Mouse (Mus musculus) activated CD4-positive, CD25-positive, alpha-beta regulatory T cell (primary cell): ENCODE data around the gene Dgkd. TPM values are rescaled to one million over a fixed set of nuclear protein-coding genes. Genes with fewer than 3 reads are reported as not detected.

ENCODE experiments used
- polyA plus RNA-seq, 2 experiments: library from polyadenylated mRNA; unstranded; fragments of 100-300 nt; shearing (Covaris generic); gene quantifications; one replicate each; pipeline ENCODE4 v1.2.1; 2017

The Dgkd gene
- 10 to 100 TPM; 88.6 to 94.2 TPM for polyA plus RNA-seq

DNA sequence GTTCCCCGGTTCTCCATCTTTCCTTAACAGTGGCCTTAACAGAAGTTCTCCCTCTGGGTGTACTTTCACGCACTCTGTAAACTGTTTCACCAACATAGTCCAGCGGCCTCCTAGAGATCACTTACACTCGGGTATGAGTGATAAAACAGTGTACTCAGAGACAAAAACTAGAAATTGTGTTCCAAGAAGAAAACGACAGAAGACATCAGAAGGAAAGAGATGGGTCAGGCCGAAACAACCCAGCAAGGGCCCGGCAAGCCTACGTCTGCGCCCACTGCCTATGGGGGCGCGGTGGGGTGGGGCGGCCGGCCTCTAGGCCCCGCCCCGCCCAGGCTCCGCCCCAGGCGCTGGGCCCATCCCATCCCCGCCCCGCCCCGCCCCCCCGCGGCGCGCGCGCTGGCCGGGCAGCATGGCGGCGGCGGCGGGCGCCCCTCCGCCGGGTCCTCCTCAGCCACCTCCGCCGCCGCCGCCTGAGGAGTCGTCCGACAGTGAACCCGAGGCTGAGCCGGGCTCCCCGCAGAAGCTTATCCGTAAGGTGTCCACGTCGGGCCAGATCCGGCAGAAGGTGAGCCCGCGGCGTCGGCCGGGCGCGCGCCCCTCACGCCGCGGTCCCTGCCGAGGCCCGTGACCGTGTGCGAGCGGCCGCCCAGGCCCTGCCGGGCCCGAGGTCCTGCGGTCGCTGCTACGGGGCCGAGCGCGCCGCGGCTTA lies at the start of gene Dgkd:
Gene Dgkd (plus strand): TSS at position 396 of the 709 bp plus-strand sequence.

DNA sequence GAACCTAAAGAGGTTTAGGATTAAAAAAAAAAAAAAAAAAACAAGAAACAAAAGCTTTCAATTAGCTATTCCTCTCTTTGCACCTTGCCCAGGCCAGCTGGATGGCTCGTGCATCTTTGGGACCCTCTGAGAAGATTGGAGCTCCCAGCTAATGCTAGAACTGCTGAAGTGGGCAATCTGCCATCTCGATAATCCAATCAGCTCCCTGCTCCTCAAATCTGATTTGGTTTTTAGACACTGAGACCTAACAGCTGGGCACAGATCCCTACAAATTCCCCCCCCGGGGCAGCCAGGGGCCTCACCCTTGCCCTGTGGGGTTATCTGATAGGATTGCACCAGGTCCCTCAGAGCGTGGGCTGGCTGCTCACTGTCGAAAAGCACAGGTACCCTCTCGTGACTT lies 49.5 kb upstream of the Dgkd start, which contains the start of gene Sag:
Gene Sag (plus strand): TSS at position 105 of the 400 bp plus-strand sequence.

Other genes with a start within 250 kb of the Dgkd start
- 100 to 1,000 TPM; 117 to 196 TPM for gene Inpp5d, start 233.0 kb upstream of the Dgkd start, polyA plus RNA-seq
- 10 to 100 TPM; 40.1 to 42.1 TPM for gene Atg16l1, start 97.4 kb upstream of the Dgkd start, polyA plus RNA-seq
- 1 to 10 TPM; 2.7 to 5.0 TPM for gene Sag, start 49.6 kb upstream of the Dgkd start, polyA plus RNA-seq
- 10 to 100 TPM; 16.2 to 17.5 TPM for gene Usp40, start 155.3 kb downstream of the Dgkd start, polyA plus RNA-seq
- not detected for gene Ugt1a10, start 202.1 kb downstream of the Dgkd start, polyA plus RNA-seq
- gene Ugt1a9, start 217.5 kb downstream of the Dgkd start, polyA plus RNA-seq: under 1 TPM in 1 of 2 experiments, not detected in 1; 0.24 TPM
- gene Ugt1a8, start 234.5 kb downstream of the Dgkd start, polyA plus RNA-seq: not detected
- gene Ugt1a7c, start 241.8 kb downstream of the Dgkd start, polyA plus RNA-seq: under 1 TPM; 0.28 to 0.30 TPM
- not detected for gene Ugt1a6b, start 250.0 kb downstream of the Dgkd start, polyA plus RNA-seq